Mouse (Mus musculus) heart, adult 9 months (tissue): Measurements from ENCODE around the gene Zfp69.

Experiments used
- DNase-seq, 2 experiments: peaks; one replicate each; pipeline ENCODE4 v3.0.0; 2022; ENCODE audit warnings: low spot score in 2 of 2

The Zfp69 gene

DNA sequence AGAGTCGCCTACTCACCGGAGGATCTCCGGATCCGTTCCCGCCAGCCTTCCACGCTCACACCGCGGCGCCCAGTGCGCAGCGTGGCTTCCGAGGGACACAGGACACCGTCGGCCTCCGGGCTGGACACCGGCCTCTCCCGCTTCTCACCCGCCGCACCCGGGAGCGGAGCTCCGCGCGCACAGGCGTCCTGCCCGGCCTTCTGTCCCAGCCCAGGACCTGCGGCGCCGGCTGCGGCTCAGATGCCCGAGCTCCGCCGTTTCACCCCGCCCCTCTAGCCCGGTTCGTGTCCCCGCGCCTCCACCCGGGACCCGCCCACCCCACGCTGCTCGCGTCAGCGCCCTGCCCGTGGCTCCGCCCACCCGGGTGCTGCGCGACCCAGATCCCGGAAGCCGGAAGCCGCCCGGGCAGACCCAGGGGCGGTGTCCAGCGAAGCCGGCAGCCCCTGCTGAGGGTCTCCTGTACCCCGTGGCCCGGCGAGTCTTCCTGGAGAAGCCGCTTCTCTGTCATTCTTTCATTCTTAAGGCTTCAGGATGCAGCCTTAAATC lies at the start of gene Zfp69:
Gene Zfp69 (minus strand): TSS at position 272 of the 546 bp plus-strand sequence.
- DNase-seq: peak; percentile 87 to 88

DNA sequence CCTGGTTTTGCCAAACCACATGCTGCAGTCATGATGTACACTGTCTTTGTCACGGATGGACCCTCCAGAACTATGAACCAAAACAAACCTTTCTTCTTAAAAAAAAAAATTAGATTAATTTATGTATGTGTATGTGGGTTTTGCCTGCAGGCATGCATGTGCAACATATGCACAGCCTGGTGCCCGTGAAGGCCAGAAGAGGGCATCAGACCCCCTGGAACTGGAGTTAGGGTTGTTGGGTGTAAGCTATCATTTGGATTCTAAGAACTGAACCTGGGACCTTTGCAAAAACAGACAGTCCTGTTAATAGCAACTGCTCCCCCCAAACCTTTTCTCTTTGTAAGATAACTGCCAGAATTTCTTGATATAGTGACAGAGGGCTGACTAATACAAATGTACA lies 49.5 kb upstream of the Zfp69 start:
- DNase-seq: no peak

GRCm38 (mm10) chr4:120995911-120996310 lies 44.4 kb upstream of the Zfp69 start:
- DNase-seq: no peak

- peak in 1 of 2 experiments; percentile 44 for DNase-seq
These were observed 41.5 kb upstream of the Zfp69 start for GRCm38 (mm10) chr4:120993025-120993424.

GRCm38 (mm10) chr4:120992284-120992683 lies 40.8 kb upstream of the Zfp69 start:
- no peak for DNase-seq

DNA sequence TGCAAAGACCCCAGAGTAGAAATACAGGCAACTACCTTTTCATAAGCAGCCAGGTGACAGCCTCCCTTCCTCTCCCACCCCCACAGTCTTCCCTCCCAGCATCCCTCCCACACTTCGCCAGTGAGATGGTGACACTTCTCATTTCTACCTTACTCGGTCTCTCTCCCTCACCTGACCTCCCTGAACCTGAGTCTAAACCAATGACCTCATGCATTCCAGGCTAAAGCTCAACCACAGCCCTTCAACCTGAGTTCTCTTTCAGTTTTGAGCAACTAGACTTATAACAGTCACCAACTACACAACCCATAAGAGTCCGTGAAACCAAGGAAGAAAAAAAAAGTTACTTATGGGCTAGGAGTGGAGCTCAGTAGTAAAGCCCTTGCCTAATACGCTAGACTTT lies 35.8 kb upstream of the Zfp69 start:
- DNase-seq: no peak

- DNase-seq: no peak
These were observed 34.9 kb upstream of the Zfp69 start for GRCm38 (mm10) chr4:120986446-120986845.

DNA sequence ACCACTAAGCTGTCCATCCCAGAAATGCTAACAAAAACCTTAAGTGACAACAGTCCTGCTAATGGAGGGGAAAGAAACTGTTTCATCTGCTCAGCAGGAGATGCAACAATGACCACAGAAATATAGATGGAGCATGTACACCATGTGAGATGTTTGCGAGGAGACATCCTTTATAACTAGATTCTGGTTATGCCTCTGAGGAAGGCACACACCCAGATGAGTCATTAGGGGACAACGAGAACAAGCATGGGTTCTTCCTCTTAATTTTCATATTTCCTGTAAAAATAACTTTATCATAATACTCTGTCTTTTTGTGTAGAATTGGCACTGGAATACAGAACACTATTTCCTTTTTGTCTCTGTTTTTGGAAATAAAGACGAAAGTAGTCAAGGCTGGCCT lies 26.7 kb upstream of the Zfp69 start:
- no peak for DNase-seq

DNA sequence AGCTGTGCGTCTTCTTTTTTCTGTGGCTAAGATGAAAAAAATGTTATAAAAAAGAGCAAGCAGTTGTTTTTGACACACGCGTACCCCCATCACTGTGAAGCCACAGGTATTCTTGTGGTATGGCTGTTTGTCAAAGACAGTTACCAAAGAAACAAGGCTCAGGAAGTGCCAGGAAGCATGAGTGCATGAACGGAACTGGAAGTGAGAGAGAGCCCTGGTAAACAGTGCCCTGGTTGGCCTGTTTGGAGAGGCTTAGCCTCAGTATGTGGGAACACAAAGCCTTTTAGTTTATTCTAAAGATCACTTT lies 23.9 kb upstream of the Zfp69 start:
- no peak for DNase-seq

- no peak for DNase-seq
These were observed 23.4 kb upstream of the Zfp69 start for GRCm38 (mm10) chr4:120974711-120975427.

GRCm38 (mm10) chr4:120971842-120972241 lies 20.3 kb upstream of the Zfp69 start:
- DNase-seq: no peak

DNA sequence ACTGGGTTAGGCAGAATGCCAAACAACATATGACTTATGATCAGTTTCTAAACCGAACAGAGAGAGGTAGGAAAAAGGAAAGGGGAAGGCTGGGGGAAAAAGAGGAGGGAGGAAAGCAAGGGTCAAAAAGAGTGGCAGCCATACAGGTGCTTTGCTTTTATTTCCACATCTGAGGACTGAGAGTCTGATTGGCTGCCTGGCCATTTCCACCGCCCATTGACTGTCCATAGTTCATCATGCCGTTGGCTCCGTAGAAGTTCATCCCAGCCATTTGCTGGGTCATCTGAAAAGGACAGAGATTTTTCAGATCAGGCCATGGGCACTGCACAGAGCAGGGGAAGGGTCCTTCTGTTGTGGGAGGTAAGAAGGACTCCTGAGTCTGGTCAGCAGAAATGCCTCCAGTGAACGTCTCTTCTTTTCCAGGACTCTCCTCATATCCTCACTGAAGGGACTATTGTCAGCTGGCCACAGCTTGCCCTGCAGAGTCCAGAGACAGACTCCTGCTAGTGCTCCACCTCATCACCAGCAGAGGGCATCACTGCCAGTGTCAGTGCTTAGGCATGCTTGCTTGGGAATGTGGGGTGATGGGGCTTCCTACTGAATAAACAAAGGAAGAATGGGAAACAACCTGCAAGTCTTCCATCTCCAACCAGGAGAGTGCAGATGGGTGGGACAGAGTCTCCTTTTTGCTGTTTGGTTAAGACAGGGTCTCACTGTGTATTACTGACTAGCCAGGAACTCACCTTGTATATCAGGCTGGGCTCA lies 18.1 kb upstream of the Zfp69 start:
- DNase-seq: no peak

GRCm38 (mm10) chr4:120968486-120968885 lies 17.0 kb upstream of the Zfp69 start:
- no peak for DNase-seq

DNA sequence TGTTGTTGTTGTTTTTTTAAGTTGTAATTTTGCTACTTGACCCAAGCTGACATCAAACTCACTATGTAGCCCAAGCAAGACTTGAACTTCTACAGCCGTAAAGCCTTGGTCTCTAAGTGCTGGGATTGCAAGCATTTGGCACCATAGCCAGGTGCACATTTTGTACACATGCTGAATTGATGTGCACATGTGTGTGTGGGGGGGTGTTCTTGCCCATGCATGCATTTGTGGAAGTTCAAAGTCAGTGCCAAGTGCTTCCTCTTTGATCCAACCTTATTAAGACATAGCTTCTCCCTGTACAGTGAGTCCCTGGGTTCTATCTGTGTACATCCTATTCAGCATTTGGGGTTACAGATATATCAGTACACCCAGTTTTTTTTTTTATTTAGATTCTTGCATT lies 4.1 kb upstream of the Zfp69 start:
- no peak for DNase-seq

- no peak for DNase-seq
These were observed 2.2 kb upstream of the Zfp69 start for GRCm38 (mm10) chr4:120953667-120954066.

GRCm38 (mm10) chr4:120953038-120953437 lies 1.5 kb upstream of the Zfp69 start:
- no peak for DNase-seq

DNA sequence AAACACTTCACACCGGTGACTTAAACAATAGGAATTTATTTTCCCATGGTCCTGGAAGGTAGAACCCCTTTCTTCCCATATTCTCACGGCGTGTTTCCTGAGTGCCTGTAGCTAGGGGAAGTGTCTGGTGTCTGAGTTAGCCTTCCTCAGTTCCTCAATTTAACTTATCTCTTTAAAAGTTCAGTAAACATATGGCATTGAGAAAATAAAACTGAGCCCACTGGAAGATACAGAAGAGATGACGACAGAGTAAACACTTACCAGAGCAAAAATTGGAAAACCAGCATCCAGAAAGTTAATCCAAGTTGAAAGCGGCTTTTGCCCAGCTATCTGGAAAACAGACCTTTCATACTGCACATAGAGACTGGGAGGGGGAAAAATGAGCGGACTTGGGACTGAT lies 664 bp upstream of the Zfp69 start:
- no peak for DNase-seq

DNA sequence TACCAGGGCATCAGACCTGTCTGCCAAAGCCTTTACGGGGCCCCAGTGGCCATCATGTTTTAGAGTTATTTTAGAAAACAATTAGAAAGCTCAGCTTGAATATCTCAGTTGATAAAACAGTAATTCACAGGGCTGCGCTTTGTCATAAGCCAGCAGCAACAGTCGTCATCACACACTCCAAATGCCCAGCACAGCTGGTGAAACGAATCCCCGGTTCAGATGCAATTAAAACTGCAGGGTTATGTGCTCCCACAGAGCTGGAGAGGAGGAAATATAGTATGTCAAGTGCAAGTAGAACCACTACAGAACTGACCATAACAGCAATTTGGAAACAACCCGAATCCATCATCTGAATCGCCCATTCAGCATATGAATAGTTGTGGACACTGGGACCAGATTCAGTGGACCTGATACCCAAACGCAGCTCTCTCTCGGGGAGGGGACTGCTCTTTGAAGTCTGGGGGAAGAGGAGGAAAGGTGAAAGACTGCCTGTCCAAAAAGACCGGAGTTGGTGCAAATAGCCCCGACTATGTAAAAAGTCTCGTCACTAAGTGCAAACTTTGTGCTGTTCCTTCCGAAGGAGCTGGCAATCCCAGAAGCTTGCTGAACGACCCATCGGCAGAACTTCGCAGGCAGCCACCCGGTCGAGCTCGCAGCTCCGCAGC lies 604 bp downstream of the Zfp69 start:
- no peak for DNase-seq

- peak in 1 of 2 experiments; percentile 10 for DNase-seq
These were observed 2.6 kb downstream of the Zfp69 start for GRCm38 (mm10) chr4:120948938-120949337.

DNA sequence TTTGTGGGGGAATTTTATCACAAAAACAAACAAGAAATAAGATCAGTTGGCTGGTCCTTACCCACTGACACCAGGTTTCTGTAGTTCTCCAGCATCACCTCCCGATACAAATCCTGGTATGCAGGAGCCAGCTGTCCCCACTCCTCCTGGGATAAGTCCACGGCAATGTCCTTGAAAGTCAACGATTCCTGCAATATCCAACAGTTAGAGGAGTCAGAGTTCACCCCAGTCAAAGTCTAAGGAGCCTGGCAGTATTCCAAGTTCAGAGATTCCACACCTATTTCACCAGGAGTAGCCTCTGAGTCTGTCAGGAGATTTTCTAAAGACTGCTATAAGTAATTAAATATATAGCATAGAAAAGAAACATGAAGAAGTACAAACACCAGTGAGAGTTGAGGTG lies 16.5 kb downstream of the Zfp69 start:
- no peak for DNase-seq

DNA sequence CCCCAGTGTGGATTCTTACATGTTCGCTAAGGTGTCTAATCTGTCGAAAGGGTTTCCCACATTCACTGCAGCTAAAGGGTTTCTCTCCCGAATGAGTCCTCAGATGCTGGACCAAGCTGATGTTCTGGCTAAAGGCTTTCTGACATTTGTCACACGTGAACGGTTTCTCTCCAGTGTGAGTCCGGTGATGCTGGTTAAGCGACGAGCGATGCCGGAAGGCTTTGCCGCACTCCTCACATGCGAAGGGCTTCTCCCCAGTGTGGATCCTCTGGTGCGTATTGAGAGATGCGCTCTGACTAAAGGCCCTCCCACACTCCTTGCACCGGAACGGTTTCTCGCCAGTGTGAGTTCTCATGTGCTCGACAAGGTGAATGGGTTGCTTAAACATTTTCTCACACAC lies 20.8 kb downstream of the Zfp69 start:
- DNase-seq: no peak

GRCm38 (mm10) chr4:120928686-120929085 lies 22.8 kb downstream of the Zfp69 start:
- DNase-seq: no peak

DNA sequence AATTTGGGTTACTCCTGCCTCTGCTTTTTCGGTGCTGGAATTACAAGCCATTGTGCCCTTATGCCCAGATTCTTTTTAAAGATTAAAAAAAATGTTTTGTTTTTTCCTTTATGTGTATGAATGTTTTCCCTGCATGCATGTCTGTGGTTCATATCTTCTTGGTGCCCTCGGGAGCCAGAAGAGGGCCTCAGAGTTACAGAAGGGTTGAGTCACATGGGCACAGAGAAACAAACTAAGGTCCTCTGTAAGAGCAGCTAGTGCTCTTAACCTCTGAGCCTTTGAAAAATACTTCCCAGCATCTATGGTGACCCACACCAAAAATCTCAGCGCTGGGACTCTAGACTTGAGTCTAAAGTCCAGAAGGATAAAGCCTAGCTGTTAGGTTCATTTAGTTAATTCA lies 26.1 kb downstream of the Zfp69 start:
- peak; percentile 20 to 27 for DNase-seq
